Mouse (Mus musculus) 3134 (cell line): ENCODE data around the gene Gm10382.

Experiments
- DNase-seq: peaks from one replicate; pipeline ENCODE4 v3.0.0-alpha.2; 2011; ENCODE audit warnings: low spot score; ENCODE audit not compliant: insufficient read length; ENCODE audit errors: extremely low read depth

The Gm10382 gene

GRCm38 (mm10) chr5:125389131-125389578, at the start of gene Gm10382:
Gene Gm10382, plus strand, starts transcription at chr5:125389322.
- DNase-seq, result peak; percentile 93

- DNase-seq, result no peak
Observed at GRCm38 (mm10) chr5:125339851-125340531, 49.1 kb upstream of the Gm10382 start.

- DNase-seq, result peak; percentile 86
Observed at GRCm38 (mm10) chr5:125340547-125341262, 48.4 kb upstream of the Gm10382 start, which contains the start of gene Scarb1. Gene Scarb1, minus strand, starts transcription at chr5:125341094.

GRCm38 (mm10) chr5:125341459-125342090, 47.5 kb upstream of the Gm10382 start:
- DNase-seq, result no peak

GRCm38 (mm10) chr5:125344296-125344695, 44.8 kb upstream of the Gm10382 start:
- no peak for DNase-seq

- DNase-seq, result no peak
Observed at GRCm38 (mm10) chr5:125348067-125348466, 41.1 kb upstream of the Gm10382 start.

GRCm38 (mm10) chr5:125348487-125348886, 40.6 kb upstream of the Gm10382 start:
- peak; percentile 44 for DNase-seq

- DNase-seq, result no peak
Observed at GRCm38 (mm10) chr5:125349391-125349790, 39.7 kb upstream of the Gm10382 start.

- DNase-seq, result peak; percentile 83
Observed at GRCm38 (mm10) chr5:125351057-125351456, 38.1 kb upstream of the Gm10382 start.

GRCm38 (mm10) chr5:125351939-125352338, 37.2 kb upstream of the Gm10382 start:
- DNase-seq, result no peak

- no peak for DNase-seq
Observed at GRCm38 (mm10) chr5:125352781-125353294, 36.3 kb upstream of the Gm10382 start.

GRCm38 (mm10) chr5:125354885-125355492, 34.1 kb upstream of the Gm10382 start:
- DNase-seq, result no peak

GRCm38 (mm10) chr5:125355650-125356049, 33.5 kb upstream of the Gm10382 start:
- no peak for DNase-seq

GRCm38 (mm10) chr5:125357543-125358269, 31.4 kb upstream of the Gm10382 start:
- no peak for DNase-seq

GRCm38 (mm10) chr5:125358270-125358608, 30.9 kb upstream of the Gm10382 start:
- no peak for DNase-seq

GRCm38 (mm10) chr5:125360566-125360965, 28.6 kb upstream of the Gm10382 start:
- DNase-seq, result no peak

- peak; percentile 49 for DNase-seq
Observed at GRCm38 (mm10) chr5:125360981-125361510, 28.1 kb upstream of the Gm10382 start.

GRCm38 (mm10) chr5:125363894-125364293, 25.2 kb upstream of the Gm10382 start:
- DNase-seq, result no peak

- DNase-seq, result no peak
Observed at GRCm38 (mm10) chr5:125364851-125365429, 24.2 kb upstream of the Gm10382 start.

GRCm38 (mm10) chr5:125368156-125368555, 21.0 kb upstream of the Gm10382 start:
- DNase-seq, result peak; percentile 66
